Mouse (Mus musculus): ENCODE results near the gene Med11. TPM values are rescaled to one million over a fixed set of nuclear protein-coding genes. Genes with fewer than 3 reads are reported as not detected.

Gene Med11
- polyA plus RNA-seq, 1 experiment from 2014 or later = 41.7 TPM

DNA sequence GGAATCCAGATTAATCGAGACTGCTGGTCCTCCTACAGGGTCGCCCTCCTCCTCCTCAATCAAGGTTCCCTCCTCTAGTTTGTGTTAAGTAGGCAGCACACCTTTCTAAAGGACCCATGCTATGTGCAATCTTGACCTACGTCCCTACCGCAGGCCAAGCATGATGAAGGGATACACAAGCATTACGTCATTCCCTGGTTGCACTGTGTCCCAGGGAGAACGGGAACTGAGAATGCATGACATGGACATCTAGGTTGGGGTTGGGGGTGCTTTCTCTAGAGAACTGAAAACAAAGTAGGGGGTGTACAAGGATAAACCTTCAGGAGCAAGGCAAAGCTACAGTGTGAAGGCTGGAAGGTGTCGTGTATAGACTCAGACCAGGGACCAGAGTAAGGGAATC, 9.8 kb upstream of the Med11 start:
- Histone ChIP-seq H3K4me2 (ENCODE audit: low read depth, low read length) (no peak overlapping the region), H3K27me3 (replicated peaks; ENCODE audit: control insufficient read depth, insufficient read depth, low read length) (no peaks in the 10 kb centered on the region), H3K4me1 (ENCODE audit: control insufficient read depth, insufficient read depth, low read length) (no peaks in the 10 kb centered on the region), H3K9ac (ENCODE audit: low read depth, low read length) (no peak overlapping the region), H3K27ac (ENCODE audit: low read length) (no peak overlapping the region), H3K36me3 (ENCODE audit: control insufficient read depth, insufficient read depth, low read length) (0 out of 2 replicates have a peak, but pooled peaks cover 5% of the 10 kb centered on the region), H3K4me3 (ENCODE audit: low read length) (no peak overlapping the region), H3K9me3 (ENCODE audit: control insufficient read depth, low read length) (no peaks in the 10 kb centered on the region)
- ATAC-seq = no peak
- 87% methylated on average over 7 of the region's 7 CpGs for WGBS

DNA sequence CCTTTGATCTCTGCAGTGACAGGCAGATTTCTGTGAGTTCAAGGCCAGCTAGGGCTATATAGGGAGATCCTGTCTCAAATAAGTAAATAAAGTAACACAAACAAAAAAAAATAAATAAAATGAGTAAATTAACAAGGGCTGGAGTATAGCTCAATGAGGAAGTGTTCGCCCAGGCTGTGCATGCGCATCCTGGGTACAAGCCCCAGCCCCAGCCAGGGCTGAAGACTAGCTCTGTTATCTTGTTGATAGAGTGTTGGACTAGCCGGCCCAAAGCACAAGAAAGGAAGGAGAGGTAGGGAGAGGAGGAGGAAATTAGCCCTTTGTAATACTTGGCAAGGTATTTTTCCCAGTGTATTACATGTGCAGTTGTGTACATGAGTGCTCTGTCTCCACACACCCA, 7.8 kb upstream of the Med11 start:
- no peaks in the 10 kb centered on the region for H3K27me3 ChIP-seq (replicated peaks; ENCODE audit: control insufficient read depth, insufficient read depth, low read length)
- H3K4me3 ChIP-seq (ENCODE audit: low read length) = no peak overlapping the region
- H3K9me3 ChIP-seq (ENCODE audit: control insufficient read depth, low read length) = no peaks in the 10 kb centered on the region
- H3K9ac ChIP-seq (ENCODE audit: low read depth, low read length) = no peak overlapping the region
- 86% methylated on average over 3 of the region's 3 CpGs for WGBS
- no peak for ATAC-seq
- no peaks in the 10 kb centered on the region for H3K36me3 ChIP-seq (ENCODE audit: control insufficient read depth, insufficient read depth, low read length)
- no peak overlapping the region for H3K27ac ChIP-seq (ENCODE audit: low read length)
- no peaks in the 10 kb centered on the region for H3K4me1 ChIP-seq (ENCODE audit: control insufficient read depth, insufficient read depth, low read length)
- H3K4me2 ChIP-seq (ENCODE audit: low read depth, low read length) = no peak overlapping the region

DNA sequence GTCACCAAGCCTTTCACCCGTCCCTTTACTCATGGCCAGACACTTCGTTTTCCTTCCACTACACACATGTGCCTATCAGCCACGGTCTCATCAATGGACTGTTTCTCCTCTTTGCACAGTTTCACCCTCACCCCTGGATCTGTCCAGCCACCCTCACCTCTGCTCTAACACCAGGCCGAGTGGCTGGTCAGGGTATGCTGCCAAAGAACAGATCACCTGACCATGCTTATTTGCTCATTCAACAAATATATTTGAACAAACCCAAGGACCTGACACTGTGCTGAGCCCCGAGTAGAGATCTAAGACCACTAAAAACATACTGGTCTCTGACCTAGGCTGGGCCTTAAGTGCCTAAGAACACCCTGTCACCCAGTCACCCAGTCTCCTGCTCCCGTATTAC, 7.1 kb upstream of the Med11 start:
- no peaks in the 10 kb centered on the region for H3K9me3 ChIP-seq (ENCODE audit: control insufficient read depth, low read length)
- no peak overlapping the region for H3K4me2 ChIP-seq (ENCODE audit: low read depth, low read length)
- H3K4me1 ChIP-seq (ENCODE audit: control insufficient read depth, insufficient read depth, low read length) = no peaks in the 10 kb centered on the region
- no peak overlapping the region for H3K9ac ChIP-seq (ENCODE audit: low read depth, low read length)
- H3K4me3 ChIP-seq (ENCODE audit: low read length) = no peak overlapping the region
- 58% methylated on average over 6 of the region's 6 CpGs for WGBS
- ATAC-seq = no peak
- no peaks in the 10 kb centered on the region for H3K36me3 ChIP-seq (ENCODE audit: control insufficient read depth, insufficient read depth, low read length)
- no peaks in the 10 kb centered on the region for H3K27me3 ChIP-seq (replicated peaks; ENCODE audit: control insufficient read depth, insufficient read depth, low read length)
- H3K27ac ChIP-seq (ENCODE audit: low read length) = no peak overlapping the region

DNA sequence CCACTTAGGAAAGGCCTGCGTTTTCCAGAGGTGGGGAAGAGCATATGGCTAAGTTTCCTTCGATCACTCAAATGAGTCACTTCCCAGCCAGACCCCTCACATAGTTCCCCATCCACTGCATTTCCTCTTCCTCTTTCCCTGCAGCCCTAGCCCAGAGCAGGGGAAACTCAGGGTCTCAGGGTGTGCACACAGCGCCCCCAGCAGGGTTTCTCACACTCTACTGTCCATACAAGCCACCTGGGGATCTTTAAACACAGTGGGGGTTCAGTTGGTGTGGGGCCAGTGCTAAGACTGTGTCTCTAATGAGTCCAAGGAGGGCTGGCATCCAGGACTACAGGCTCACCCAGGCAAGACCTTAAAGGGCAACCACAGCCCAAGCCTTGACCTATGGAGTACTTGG, 5.0 kb upstream of the Med11 start:
- Histone ChIP-seq H3K9me3 (ENCODE audit: control insufficient read depth, low read length) (no peaks in the 10 kb centered on the region), H3K27ac (ENCODE audit: low read length) (no peak overlapping the region), H3K36me3 (ENCODE audit: control insufficient read depth, insufficient read depth, low read length) (no peaks in the 10 kb centered on the region), H3K27me3 (replicated peaks; ENCODE audit: control insufficient read depth, insufficient read depth, low read length) (no peaks in the 10 kb centered on the region), H3K4me2 (ENCODE audit: low read depth, low read length) (no peak overlapping the region), H3K9ac (ENCODE audit: low read depth, low read length) (no peak overlapping the region), H3K4me1 (ENCODE audit: control insufficient read depth, insufficient read depth, low read length) (no peaks in the 10 kb centered on the region), H3K4me3 (ENCODE audit: low read length) (no peak overlapping the region)
- ATAC-seq = no peak
- 43% methylated on average over 3 of the region's 3 CpGs for WGBS

DNA sequence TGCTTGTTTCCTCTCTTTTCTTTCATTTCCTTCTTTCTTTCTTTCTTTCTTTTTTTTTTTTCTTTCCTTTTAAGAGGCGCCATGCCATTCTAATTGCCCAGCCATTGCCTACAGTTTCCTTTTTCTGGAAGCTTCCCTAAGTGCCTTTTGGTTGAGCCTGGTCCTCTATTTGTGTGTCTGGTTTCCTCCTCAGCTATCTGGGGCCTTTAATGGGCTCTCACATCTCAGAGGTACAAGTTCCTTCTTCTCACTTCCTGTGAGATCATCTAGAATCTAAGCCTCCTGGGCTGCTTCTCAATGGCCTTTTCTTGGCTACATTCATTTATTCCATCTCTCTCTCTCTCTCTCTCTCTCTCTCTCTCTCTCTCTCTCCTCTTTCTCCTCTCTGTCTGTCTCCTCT, 4.3 kb upstream of the Med11 start:
- no peaks in the 10 kb centered on the region for H3K36me3 ChIP-seq (ENCODE audit: control insufficient read depth, insufficient read depth, low read length)
- 0 out of 2 replicates have a peak, but pooled peaks cover 2% of the 10 kb centered on the region for H3K4me1 ChIP-seq (ENCODE audit: control insufficient read depth, insufficient read depth, low read length)
- WGBS = 67% methylated on average over 1 of the region's 1 CpGs
- no peak overlapping the region for H3K4me3 ChIP-seq (ENCODE audit: low read length)
- ATAC-seq = no peak
- no peaks in the 10 kb centered on the region for H3K9me3 ChIP-seq (ENCODE audit: control insufficient read depth, low read length)
- H3K4me2 ChIP-seq (ENCODE audit: low read depth, low read length) = no peak overlapping the region
- no peak overlapping the region for H3K9ac ChIP-seq (ENCODE audit: low read depth, low read length)
- no peak overlapping the region for H3K27ac ChIP-seq (ENCODE audit: low read length)
- H3K27me3 ChIP-seq (replicated peaks; ENCODE audit: control insufficient read depth, insufficient read depth, low read length) = no peaks in the 10 kb centered on the region

DNA sequence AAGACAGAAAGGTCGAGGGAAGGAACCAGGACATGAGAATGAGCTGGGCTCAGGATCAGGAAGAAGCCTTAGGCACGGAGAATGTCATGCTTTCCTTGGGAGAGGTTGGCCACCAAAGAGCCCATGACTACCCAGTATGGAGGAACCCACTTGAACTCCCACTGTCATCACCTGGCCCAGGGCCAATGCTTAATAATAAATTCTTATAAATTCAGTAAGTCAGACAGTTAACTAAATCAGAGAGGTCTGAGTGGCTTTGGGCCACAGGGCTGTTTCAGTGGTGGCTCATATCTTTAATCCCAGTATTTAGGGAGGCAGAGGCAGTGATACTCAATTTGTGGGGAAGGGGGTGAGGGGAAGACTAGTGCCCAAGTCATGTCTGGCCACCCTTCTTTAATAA, 793 bp upstream of the Med11 start:
- no peak overlapping the region for H3K27ac ChIP-seq (ENCODE audit: low read length)
- H3K36me3 ChIP-seq (ENCODE audit: control insufficient read depth, insufficient read depth, low read length) = no peaks in the 10 kb centered on the region
- H3K9me3 ChIP-seq (ENCODE audit: control insufficient read depth, low read length) = no peaks in the 10 kb centered on the region
- no peak overlapping the region for H3K9ac ChIP-seq (ENCODE audit: low read depth, low read length)
- 91% methylated on average over 2 of the region's 2 CpGs for WGBS
- no peaks in the 10 kb centered on the region for H3K27me3 ChIP-seq (replicated peaks; ENCODE audit: control insufficient read depth, insufficient read depth, low read length)
- no peak for ATAC-seq
- H3K4me2 ChIP-seq (ENCODE audit: low read depth, low read length) = no peak overlapping the region
- peaks cover 10% of the 10 kb centered on the region; the same call in 1 of the 2 replicates for H3K4me1 ChIP-seq (ENCODE audit: control insufficient read depth, insufficient read depth, low read length)
- H3K4me3 ChIP-seq (ENCODE audit: low read length) = no peak overlapping the region

DNA sequence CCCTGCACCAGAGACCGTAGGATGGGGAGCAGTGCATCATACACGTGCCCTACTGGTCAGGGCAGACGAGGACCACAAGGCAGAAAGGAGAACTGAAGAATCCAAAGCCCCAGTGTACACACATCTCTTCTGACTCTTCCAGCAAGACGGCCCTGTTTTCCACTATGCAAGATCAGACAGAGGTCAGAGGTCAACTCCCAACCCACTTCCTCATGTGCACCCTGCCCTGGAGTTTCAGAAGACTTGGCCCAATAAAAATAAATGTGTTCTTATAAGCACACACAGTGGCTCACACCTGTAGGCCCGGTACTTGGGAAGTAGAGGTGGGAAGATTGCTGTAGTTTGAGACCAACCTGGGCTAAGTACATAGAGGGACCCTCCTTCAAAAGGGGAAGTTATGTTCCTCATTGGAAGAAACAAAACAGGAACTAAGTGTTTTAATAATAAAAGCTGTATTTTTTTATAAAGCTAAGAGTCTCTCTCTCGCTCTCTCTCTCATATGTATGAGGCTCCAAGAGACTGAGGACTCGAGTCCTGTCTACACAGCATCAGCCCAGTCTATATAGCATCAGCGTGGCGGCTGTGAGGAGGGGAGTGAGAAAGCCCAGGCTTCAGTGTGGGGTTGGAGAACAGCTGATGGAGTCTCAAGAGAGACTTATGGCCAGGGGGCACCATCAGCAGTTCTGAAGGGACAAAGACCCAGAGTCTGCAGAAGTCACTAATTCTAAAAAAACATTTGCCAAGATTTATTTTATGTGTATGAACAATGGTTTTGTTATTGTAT, 1.7 kb downstream of the Med11 start:
- ATAC-seq = no peak
- no peaks in the 10 kb centered on the region for H3K9me3 ChIP-seq (ENCODE audit: control insufficient read depth, low read length)
- WGBS = 88% methylated on average over 9 of the region's 9 CpGs
- no peak overlapping the region for H3K4me3 ChIP-seq (ENCODE audit: low read length)
- H3K4me2 ChIP-seq (ENCODE audit: low read depth, low read length) = 0 out of 2 replicates have a peak overlapping the region, but pooled peaks have one; percentile 81
- no peak overlapping the region for H3K27ac ChIP-seq (ENCODE audit: low read length)
- peaks cover 10% of the 10 kb centered on the region for H3K4me1 ChIP-seq (ENCODE audit: control insufficient read depth, insufficient read depth, low read length)
- H3K9ac ChIP-seq (ENCODE audit: low read depth, low read length) = no peak overlapping the region
- H3K27me3 ChIP-seq (replicated peaks; ENCODE audit: control insufficient read depth, insufficient read depth, low read length) = no peaks in the 10 kb centered on the region
- no peaks in the 10 kb centered on the region for H3K36me3 ChIP-seq (ENCODE audit: control insufficient read depth, insufficient read depth, low read length)

DNA sequence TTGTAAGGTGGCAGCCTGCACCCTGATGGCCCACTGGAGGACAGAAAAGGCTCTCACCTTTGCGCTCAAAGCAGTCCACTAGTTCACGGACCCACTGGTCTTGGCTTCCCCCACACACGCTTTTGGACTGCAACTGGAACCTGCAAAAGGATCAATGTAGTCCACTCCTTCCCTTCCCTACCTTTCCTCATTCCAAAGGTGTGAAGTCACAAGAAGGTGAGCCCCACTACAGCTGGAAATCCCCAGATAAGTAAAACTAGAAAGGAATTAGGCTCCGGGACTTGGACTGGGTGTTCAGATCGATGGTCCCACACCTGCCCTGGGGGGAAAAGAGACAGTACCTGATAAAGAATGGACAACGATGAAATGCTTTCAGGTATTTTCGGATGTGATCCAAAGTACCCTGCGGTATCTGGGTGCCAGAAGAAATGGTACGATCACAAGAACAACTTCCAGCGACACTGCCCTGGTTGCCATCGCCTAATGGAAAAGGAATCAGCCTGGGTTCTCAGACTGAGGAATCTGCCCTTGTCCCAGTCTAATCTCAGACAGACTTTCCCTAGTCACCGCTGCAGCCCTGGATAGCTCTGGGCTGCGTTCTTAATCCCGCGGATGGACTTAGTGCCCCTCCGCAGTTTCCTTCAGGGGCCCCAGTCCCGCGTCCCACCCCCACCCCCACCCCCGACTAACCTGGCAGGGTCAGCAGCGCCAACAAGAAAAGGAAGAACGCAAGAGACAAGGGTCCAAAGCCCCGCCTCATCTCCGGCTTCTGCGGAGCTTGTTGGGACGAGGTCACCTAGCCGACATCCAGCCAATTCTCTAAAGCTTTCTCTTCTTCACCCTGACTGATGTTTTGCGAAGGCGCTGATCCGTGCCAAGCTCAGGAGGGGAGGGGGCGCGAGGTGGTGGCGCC, 7.2 kb downstream of the Med11 start, which contains the start of gene Zmynd15:
Gene Zmynd15 (plus strand): TSS at position 746 of the 913 bp plus-strand sequence.
- H3K36me3 ChIP-seq (ENCODE audit: control insufficient read depth, insufficient read depth, low read length) = no peaks in the 10 kb centered on the region
- peaks cover 7% of the 10 kb centered on the region; the same call in 1 of the 2 replicates for H3K4me1 ChIP-seq (ENCODE audit: control insufficient read depth, insufficient read depth, low read length)
- no peak within 1 kb of the TSS for H3K27ac ChIP-seq (ENCODE audit: low read length)
- ATAC-seq = peak; percentile 47; the same call in 1 of the 2 replicates
- peak within 1 kb of the TSS; percentile 63 for H3K4me3 ChIP-seq (ENCODE audit: low read length)
- H3K4me2 ChIP-seq (ENCODE audit: low read depth, low read length) = peak within 1 kb of the TSS; percentile 95
- H3K27me3 ChIP-seq (replicated peaks; ENCODE audit: control insufficient read depth, insufficient read depth, low read length) = peaks cover 6% of the 10 kb centered on the region; the same call in 1 of the 2 replicates
- peak within 1 kb of the TSS; percentile 70 for H3K9ac ChIP-seq (ENCODE audit: low read depth, low read length)
- WGBS = 14% methylated on average over 31 of the region's 32 CpGs
- H3K9me3 ChIP-seq (ENCODE audit: control insufficient read depth, low read length) = no peaks in the 10 kb centered on the region

DNA sequence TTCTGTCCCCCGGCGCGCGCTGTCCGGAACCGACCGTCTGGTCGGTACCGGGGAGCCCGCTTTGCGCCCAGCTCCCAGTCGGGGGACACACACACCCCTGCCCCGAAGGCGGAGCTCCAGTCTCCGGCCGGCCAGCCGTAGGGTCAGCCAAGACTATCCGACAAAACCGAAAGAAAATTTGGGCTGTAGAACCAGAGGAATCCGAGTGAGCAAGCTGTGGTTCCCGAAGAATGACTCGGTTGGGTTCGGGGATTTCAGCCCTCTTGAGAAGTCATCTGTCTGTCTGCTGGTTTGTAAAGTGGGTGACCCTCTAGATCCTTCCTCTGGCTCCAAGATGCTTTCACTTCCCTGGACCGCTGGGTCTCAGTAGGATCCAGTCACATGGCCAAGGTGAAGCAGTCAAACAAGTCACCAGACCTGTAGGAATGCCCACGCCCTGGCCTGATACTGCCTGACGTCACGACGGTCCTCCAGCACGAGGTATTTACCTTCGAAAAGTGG, 7.9 kb downstream of the Med11 start, which contains the start of gene Cxcl16:
Gene Cxcl16 (minus strand): TSS at position 384 of the 501 bp plus-strand sequence.
- WGBS = 2% methylated on average over 30 of the region's 30 CpGs

More for the DNA sequence above, 7.9 kb downstream of the Med11 start, which contains the start of gene Cxcl16:
- peak; percentile 80 for ATAC-seq
- no peaks in the 10 kb centered on the region for H3K9me3 ChIP-seq (ENCODE audit: control insufficient read depth, low read length)
- peaks cover 12% of the 10 kb centered on the region; the same call in 1 of the 2 replicates for H3K27me3 ChIP-seq (replicated peaks; ENCODE audit: control insufficient read depth, insufficient read depth, low read length)
- no peak within 1 kb of the TSS for H3K27ac ChIP-seq (ENCODE audit: low read length)
- peak within 1 kb of the TSS; percentile 70 for H3K9ac ChIP-seq (ENCODE audit: low read depth, low read length)
- H3K4me2 ChIP-seq (ENCODE audit: low read depth, low read length) = peak within 1 kb of the TSS; percentile 95
- H3K36me3 ChIP-seq (ENCODE audit: control insufficient read depth, insufficient read depth, low read length) = no peaks in the 10 kb centered on the region
- peak within 1 kb of the TSS; percentile 63 for H3K4me3 ChIP-seq (ENCODE audit: low read length)
- peaks cover 7% of the 10 kb centered on the region; the same call in 1 of the 2 replicates for H3K4me1 ChIP-seq (ENCODE audit: control insufficient read depth, insufficient read depth, low read length)

Measured in intestine, embryonic 16.5 days (tissue).